Mouse (Mus musculus) yolk sac, embryonic 10.5 days (tissue): ENCODE data around the gene Spaca7.
"Not testable (repeated sequence)": the region's sequence is repeated elsewhere in the genome, so short reads cannot be mapped to it uniquely, and the experiment has no call there.

Experiments used
- DNase-seq: peaks from one replicate; pipeline ENCODE4 v3.0.0-alpha.2; 2017; ENCODE audit warnings: low spot score

Spaca7 gene

DNA sequence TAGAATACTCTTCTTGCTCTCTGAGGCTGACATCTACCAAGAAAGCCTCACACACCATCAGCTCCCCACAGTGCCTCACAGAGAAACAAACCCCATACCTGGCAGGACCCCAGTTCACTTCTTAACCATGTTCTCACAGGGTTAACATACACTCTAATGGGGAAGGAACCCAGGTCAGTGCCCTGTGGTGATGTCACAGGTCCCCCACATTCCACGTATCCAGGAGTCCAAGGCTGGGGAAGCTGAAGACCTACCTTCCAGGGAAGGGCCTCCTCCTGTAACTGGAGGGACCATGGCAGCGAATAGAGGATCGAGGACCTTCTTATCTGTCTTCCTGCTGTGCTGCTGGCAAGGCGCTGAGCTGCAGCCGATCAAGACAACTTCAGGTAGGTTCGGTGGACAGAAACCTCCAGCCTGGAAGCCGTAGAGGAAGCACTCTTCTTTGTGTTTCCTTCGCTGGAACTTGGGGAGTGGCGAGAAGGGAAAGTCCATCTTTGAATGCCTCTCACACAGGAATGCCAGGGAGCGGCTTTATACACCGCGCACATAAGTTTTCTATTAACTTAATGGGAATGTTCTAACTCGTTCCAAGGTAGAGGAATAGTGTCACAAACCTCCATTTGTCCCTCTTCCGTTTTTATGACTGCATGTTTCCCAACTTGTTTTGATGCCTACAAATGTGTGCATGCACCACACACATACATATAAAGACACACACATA is at the start of gene Spaca7:
Gene Spaca7, plus strand, starts transcription at position 216 of the 721 bp plus-strand sequence.
- no peak for DNase-seq

DNA sequence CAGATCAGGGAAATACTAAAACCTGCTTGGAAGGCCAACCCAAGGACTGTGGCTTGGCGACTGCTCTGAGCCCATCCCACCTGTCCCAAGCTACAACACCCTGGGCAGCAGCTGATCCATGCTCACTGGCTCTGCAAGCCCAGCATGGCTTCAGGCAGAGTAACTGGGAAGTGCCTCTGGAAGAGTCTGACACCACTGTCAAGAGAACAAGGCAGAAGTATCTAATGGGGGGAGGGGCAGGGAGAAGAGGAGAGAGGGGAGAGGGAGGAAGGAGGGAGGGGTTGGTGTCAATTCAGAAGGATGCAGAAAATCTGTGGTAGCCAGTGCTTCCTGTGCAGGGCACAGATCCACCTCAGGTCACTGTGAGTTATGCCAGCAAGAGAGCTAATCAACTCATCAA is 48.5 kb upstream of the Spaca7 start:
- no peak for DNase-seq

DNA sequence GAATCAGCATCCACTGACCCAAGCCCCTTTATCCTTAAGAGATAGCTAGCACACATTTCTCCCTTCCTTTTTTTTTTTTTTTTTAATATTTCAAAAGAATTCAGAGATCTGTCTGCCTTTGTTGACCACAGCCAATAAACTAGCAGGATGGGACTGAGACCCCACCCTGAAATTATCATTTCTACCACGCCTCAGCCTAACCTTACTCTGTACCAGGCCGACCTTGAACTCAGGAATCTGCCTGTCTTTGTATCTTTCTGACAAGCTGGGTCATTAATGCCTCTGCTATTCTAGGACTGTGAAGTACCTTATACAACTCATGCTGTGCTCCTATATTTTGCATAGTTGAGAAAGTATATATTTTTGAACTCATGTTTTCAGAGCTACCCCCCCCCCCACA is 44.2 kb upstream of the Spaca7 start:
- DNase-seq: no peak

DNA sequence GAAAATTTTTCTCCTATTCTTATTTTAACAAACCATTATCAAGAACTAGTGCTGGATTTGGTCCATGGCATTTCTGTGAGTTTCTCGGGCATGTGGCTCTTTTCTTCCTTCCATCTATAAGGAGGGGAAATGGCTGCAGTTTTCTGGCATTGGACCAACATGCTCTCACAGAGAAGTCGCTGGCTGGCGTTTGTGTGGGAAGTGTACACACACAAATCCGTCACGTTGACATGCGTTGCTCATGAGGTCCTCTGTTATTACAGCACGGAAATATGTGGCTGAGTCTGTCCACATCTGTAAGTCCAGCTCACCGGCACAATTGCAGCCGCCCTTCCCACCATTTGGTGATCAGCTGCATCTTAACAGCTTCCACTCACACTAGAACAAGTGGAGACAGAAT is 37.2 kb upstream of the Spaca7 start:
- DNase-seq: no peak

DNA sequence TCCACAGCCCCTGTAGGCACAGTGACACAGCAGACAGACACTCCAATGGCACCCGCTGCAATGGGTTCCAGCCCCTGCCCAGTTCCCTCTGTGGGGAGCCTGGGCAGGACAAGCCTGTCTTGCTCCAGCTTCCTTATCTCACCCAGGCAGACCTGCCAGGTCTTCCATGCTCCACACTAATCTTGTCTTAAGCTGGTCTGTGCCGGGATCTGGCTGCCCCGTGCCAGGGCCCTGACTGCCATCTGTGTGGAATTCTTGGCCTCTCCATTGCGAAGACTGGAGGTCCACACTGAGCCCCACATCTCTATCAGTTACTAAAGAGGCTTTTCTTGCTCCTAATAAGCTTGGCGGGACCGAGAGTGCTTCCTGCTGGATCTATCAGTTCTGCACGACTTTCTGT is 36.5 kb upstream of the Spaca7 start:
- no peak for DNase-seq

DNA sequence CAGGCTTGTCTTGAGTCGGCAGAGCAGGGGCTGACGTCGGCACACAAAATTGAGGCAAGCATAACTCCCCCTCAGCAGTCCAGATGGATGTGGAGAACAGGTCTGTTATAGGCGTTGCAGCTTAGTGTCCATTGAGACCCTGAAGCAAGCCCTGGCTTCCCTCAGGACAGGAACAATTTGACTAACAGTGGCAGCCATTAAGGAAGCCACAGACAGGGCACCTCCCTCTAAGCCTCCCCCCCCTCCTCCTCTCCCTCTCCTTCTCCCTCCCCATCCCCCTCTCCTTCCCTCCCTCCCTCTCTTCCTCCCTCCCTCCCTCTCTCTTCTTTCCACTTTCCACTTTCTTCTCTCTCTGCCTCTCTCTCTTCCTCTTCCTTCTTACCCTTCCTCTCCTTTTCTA is 27.6 kb upstream of the Spaca7 start:
- no peak for DNase-seq

DNA sequence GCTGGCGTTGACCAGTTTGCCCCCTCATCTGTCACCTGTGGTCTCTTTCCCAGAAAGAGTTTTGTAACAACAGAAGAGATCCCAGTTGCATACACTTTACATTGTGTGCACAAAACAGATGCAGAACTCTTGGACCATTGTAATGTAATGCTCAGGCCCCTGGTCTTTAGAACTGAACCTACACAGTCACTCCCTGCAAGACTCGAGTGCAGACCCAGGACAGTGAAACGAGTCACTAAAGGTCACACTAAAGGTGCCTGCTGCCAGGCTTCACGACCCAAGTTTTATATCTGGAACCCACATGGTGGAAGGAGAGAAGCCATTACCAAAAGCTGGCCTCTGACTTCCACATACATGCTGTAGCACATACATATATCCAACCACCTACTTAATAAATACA is 27.2 kb upstream of the Spaca7 start:
- DNase-seq: no peak

DNA sequence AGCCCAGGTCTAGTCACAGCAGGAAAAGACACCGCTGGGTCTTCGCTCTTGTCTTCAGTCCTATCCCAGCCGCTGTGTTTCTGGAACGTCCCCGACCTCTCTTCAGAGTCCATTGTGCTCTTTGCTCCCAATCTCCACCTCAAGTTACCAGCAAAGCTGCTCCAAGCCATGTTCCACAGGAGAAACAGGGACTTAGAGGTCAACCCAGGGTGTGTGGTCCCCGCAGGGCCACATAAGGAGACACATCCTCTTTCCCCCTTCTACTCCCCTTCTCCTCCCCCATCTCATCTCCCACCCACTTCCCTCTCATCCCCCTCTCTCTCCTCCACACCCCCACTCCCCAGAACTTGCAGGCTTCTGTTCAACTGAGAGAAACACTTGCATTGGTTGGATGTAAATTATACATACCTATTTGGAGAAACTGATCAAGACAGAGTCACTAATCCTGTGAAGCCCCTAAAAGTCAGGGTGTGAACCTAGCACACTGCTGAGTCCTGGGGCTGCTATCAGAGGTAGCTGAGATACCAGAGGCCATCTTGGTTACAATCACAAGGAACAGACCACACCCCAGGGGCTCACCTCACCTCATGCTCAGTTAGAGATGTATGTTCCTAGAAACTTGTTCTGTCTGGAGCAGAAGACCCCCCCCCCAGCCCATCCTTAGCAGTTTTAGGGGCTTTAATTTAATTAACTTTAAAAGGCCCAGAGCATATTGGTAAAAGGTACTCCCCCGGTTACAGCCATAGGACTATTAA is 25.2 kb upstream of the Spaca7 start:
- no peak for DNase-seq

DNA sequence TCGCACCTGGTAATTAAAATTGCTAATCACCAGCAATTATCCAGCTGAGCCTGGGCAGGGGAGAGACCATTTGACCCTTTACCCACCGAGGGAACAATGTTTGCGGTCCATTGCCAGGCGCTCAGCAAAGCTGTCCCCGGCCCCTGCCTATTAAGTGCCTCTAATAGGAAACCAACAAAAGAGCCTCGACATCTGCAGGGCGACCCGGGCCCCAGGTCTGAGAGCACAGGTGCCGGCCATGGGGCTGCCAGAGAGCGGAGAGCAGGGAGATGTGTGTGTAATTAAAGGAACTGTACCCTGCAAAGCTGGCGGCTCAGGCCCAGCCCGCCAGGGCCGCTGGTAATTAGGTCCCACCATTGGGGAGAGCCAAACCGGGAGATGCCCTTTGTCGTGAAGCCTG is 24.6 kb upstream of the Spaca7 start:
- no peak for DNase-seq

DNA sequence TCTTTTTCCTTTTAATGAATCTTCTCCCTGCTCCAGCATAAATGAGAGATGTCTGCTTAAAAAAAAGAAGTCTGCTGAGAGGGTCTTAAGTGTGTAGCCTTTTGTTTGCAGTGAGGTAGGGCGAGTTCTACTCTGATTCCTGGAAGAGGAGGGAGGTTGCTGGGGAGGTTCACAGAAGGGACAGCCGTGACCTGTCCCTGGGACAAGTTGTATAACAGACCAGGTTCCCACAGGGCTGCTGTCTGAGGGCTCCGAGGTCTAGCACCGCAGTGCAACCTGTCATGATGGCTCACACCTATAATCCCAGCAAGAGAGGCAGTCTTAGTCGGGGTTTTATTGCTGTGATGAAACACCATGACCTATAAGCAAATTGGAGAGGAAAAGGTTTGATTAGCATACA is 24.1 kb upstream of the Spaca7 start:
- no peak for DNase-seq

DNA sequence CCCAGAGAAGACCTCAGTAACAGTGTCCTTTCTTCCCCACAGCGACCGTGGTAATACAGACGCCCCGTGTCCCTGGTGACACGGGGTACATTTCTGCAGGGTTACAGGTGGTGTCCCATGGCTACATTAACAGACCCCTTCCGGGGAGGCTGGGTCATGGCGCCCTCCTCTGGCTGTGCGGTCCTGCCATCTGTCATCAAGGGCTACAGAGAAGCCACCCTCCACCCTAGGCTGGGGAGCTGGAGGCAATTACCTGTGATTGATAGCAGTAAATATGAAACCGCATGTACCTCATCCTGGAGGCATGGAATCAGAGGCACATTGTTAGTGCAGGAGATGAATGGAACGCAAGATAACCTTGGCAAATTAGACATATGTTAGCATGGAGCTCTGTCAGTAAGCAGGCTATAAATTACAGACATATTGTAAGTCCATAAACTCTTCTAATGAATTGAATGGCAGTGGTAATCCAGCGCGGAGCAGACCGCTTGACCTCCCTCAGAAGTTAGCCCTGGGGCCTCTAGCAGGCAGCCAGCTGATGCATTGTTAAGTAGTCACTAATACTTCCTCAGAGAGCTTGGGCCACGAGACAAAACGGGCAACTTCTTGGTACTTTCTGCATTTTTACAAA is 17.2 kb upstream of the Spaca7 start:
- no peak for DNase-seq

DNA sequence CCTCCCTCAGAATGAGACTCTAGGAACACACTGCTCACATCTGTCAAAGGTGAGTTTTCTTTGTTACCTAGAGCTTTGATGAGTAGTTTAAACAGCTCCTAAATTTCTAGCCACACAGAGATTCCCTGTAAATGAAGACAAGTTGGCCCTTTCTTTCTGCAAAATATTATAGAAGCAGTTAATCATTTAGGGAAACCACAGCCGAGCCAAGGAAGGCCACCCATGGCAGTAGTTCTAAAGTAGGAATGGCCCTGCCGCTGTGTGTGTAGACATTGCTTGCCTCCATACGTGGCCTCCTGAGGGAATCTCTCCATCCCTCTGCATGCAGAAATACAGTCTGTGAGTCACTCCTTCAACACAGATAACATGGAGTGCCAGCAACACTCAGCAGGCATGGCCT is 14.0 kb upstream of the Spaca7 start:
- no peak for DNase-seq

DNA sequence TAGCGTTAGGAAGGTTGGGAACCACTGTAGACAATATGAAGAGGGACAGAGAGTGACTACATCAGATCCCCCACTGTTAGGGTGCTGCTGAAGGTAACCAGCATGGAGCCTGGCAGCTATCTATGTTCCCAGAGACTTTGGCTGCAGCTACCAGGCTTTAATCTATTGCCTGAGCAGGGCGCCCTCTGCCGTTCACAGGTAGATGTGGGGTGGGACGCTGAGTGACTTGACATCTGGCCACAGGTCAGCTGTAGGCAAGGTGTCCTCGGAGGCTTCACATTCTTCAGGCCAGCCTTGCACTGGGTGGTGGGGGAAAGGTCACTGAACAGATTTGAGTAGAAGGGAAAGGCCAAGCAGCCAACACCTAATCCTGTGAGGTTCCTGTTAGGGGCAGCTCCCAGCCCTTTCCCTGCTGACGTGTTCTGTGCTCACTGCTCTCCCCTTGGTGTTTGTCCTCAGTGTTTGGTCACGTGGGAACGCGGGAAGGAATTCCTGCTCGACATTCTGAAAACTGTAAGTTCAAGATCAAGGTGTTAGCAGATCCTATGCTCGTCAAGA is 11.3 kb upstream of the Spaca7 start:
- peak; percentile 44 for DNase-seq

DNA sequence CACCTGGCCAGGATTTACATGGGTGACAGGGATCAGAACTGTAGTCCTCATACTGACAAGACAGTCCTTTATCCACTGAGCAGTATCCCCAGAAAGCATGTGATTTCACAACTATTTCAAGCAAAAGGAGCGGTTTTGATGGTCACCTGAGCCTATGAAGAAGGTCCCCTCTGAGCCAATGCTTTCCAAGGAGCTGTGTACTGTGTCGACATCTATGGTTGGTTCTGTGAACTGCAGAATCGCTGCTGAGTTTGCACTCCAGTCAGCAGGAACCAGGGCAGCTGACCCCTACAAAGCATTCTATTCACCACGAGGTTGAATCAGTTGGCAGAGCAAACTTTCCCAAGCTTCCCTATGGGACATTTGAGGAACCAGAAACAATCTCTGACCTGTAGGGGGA is 8.5 kb upstream of the Spaca7 start:
- DNase-seq: no peak

DNA sequence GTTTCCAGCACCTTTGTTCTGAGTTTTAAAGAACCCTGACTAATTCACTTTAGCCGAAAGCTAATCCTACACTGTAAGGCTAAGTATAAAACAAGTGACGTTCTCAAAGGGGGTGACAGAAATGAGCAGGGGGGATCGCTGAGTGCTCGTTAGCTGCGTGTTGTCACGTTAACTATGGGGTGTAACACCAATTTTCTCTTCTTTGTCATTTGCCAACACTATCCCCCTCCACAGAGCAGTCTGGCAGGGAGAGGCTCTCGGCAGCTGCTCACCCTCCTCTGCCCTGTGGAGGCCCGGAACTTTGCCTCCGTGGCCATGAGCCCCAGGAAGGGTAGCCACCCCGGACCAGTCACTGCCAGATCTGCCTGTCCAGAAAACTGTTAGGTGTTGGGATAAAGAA is 7.3 kb upstream of the Spaca7 start:
- no peak for DNase-seq

DNA sequence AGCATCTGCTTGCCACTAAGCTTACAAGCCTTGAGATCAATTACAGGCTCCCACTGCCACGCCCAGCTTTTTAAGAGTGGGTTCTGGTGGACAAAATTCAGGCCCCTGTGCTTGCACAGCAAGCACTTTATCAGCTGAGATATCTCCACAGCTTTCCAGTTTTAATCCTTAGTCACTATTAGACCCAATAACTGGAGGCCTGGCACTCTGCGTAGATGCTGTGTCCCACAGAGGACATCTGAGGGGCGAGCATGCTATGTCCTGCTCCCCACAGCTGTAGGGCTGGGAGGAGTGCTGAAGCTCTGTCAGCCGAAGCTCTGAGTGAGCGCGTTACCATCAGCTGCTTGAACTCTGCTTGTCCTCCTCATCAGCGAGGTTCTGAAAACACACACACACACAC is 6.3 kb upstream of the Spaca7 start:
- no peak for DNase-seq

DNA sequence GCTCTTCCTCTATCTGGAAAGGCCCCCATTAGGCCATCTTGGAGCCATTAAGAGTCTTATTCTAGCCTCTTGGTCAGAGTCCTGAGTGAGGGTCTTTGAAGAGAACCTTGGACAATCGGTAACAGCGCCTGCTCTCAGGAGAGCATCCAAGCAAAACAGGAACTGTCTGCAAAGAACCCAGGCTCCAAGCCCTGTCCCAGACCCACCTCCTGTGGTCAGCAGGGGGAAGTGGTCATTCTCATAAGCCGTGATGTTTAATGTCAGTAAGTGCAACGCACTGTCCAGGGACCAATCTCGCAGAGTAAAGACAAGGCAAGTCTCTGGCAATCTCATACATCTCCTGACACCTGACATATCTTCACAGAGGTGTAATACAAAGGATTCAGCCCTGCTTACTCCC is 3.2 kb downstream of the Spaca7 start:
- no peak for DNase-seq

DNA sequence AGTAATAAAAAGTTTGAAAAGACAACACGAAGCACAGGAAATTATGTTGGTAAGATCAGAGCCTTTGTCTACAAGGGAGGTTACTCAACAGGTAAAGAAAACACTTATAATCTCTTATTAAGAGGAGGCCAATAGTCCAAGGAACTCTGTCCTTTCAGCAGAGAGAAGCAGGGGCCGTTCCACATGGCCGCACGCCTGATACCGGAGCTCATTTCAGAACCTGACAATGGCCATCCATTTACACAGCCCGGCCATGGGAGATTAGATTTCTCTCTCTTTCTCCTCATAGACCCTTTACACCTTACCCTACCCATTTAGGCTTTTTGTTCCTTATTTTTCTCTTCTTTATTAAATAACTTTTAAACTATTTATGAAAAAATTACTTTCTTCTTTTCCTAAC is 3.9 kb downstream of the Spaca7 start:
- no peak for DNase-seq

DNA sequence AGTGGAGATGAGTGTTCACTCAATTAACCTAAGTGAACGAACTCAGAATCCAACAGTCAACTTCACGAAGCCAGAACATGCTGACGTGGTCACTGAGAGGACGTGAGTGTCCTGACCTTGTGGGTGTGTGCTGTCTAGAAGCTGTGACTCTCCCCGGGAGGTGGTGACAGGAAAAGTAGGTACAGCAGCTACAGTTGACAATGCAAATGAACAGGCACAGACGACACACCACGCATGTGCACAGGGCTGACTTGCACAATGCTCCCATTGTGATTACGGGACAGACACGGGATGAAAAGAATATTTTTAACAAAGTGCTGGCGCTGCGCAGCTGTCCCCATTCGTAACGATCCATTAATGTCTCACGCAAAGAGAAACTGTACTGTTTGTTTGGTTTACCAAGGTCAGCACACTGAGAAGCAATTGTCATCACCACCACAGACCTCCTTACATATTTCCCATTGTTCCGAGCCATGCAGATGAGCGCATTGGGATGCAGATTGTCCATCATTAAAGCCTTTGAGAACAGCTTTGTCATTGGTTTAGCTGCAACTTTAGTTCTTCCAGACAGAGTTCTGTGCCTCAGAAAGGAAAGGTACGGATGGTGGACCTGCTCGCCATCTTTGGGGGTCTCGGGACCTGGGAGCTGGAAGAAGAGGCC is 6.6 kb downstream of the Spaca7 start:
- DNase-seq: not testable (repeated sequence)

DNA sequence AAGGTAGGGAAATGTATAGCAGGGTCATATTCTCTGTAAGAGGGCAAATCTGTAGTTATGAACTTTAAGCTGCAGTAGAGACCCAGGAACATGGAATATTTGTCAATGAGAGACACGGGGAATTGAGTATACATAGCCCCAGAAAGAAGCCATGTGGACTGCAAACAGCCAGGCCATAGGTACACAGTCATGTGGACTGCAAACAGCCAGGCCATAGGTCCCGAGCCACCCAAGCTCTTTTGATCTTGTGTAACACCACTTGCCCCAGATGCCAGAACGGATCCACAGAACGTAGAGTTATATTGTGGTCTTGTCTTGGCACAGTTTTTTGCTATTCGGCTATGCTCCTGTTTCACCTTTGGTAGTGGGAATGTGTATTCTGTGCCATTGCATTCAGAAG is 11.0 kb downstream of the Spaca7 start:
- no peak for DNase-seq

DNA sequence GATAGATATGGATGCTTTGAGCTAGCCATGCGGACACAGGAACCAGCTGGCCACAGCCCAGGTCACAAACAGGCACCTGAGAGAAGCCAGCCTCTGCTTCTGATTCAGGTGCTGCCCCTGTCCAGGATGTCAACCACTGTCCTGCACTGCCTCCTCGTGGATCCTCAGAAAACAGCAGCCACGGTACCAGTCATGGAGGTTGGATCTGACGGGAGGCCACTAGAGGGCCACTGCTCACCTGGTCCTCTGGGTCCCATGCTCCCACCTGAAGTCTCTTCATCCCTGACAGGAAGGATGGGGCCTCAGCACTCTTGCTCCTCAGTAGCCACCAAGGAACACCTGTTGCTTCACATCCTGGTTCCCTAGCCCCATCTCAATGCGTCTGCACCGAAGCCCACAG is 34.4 kb downstream of the Spaca7 start:
- DNase-seq: peak; percentile 55

DNA sequence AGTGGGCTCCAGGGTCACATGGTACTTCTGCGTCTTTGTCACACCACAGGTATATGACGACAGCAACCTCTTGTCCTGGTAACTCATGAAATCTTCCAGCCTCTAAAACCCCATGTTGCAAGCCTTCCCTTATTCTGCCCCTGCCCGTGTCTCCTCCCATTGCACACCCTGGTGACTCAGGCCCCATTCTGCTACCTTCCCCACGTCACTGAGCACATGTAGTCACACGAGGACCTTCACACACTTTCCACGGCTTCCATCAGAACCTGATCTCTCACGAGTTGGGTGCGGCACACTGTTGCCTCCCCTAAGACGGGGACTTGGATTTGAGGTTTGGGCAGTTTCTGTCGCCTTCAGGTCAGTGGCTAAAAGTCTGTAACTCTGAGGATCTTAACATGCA is 36.0 kb downstream of the Spaca7 start:
- no peak for DNase-seq
